Mouse (Mus musculus): Measurements from ENCODE around the gene Ppp1cc. TPM values are rescaled to one million over a fixed set of nuclear protein-coding genes. Genes with fewer than 3 reads are reported as not detected.
A peak's percentile ranks its signal among the peaks of the same experiment; 100 is the strongest.

The Ppp1cc gene
- polyA plus RNA-seq (2016; fragmentation: Nextera tagmentation; extraction: Ambion mirVana), result 373 and 383 TPM in 2 replicates

DNA sequence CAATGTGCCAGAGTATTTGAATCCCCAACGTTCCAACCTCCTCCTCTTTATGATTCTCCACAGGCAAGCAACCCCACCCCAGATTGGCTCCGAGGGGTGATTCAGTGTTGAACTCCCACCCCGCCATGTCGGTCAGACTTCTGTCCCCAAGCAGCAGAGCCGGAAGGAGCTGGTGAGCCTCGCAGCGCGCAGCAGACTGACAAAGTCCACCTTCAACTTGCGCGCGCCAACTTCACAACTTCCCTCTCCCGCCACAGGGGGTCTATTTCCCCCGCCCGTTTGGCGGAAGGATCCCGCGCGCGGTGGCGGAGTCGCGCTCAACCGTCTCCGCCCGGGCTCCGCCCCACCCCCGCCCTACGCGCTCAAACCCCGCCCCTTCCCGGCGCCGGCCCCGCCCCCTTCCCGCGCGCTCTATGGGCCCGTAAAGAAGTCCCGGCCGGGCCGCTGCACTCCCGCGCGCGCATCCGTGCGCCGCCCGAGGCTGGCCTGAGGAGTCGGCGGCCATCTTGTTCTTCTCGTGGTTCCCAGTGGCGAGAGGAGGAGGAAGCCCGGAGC, at the start of gene Ppp1cc:
TSS of gene Ppp1cc (plus strand) at position 452 of the 555 bp plus-strand sequence.
- 0 out of 2 replicates have a peak, but pooled peaks cover 6% of the 10 kb centered on the region for H3K27me3 ChIP-seq (ENCODE audit: low read depth, poor library complexity, severe bottlenecking)
- WGBS, result 1% methylated on average over 54 of the region's 54 CpGs
- no peaks in the 10 kb centered on the region for H3K9me3 ChIP-seq (replicated peaks)
- peak within 1 kb of the TSS; percentile 95 for H3K27ac ChIP-seq
- peak within 1 kb of the TSS; percentile 93 for H3K4me3 ChIP-seq
- H3K36me3 ChIP-seq, result peaks cover 38% of the 10 kb centered on the region
- H3K4me1 ChIP-seq, result peaks cover 63% of the 10 kb centered on the region
- peak; percentile 99 for DNase-seq (ENCODE audit: low spot score)

DNA sequence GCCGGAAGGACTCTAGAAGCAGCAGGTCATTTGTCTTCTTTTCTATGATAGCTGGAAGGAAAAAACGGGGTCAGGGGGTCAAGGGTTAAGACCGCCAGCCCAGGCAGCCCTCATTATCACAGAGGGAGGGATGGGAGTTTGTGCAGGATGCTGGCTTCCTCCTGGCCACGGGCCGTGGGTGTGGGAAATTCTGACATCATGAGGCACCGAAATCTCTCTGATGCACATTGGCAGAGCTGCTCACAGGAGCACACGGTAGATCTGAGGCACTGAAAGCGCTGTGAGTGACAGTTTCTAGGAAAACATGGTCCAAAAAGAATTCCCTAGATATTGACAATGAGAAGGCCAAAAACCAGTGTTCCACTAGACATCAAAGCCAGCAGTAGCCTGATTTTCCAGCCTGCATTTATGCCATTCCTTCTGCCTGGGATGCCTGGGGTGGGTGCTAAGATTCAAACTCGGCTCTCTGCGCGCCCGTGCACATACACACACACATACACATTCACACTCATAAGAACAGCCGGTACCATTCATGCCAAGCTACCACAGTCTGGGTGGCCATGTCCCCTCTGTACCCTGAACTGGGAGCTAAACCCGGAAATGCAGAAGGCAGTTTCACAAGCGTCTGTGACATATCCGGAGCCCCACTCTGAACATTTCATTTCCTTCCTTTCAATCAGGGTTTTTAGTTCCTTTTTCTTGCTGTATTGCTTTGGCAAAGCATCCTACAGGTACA, 48.6 kb upstream of the Ppp1cc start:
- H3K27ac ChIP-seq, result peak overlapping the region; percentile 50
- H3K9me3 ChIP-seq (replicated peaks), result no peaks in the 10 kb centered on the region
- no peaks in the 10 kb centered on the region for H3K36me3 ChIP-seq
- H3K27me3 ChIP-seq (ENCODE audit: low read depth, poor library complexity, severe bottlenecking), result peaks cover 7% of the 10 kb centered on the region; the same call in 1 of the 2 replicates
- no peak for DNase-seq (ENCODE audit: low spot score)
- H3K4me3 ChIP-seq, result peak overlapping the region; percentile 6; the same call in 1 of the 2 replicates
- peaks cover 23% of the 10 kb centered on the region for H3K4me1 ChIP-seq
- WGBS, result 49% methylated on average over 16 of the region's 16 CpGs

DNA sequence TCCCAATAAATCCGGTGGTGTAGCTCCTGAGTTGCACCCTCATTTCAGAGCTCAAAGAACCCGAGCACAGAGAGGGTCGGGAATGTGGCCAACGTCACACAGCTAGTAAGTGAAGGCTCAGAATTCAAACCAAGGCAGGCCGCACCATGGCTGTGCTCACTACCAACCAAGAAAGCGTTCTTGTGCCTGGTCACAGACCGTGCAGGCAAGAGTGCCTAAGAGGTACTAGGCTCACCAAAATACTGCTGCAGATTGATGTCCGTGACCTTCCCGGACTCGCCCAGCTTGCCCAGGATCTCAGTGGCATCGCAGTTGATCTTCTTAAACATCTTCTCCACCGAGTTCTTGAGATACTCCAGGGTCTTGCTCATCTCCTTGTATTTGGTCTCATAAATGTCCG, 47.5 kb upstream of the Ppp1cc start:
- 90% methylated on average over 13 of the region's 13 CpGs for WGBS

DNA sequence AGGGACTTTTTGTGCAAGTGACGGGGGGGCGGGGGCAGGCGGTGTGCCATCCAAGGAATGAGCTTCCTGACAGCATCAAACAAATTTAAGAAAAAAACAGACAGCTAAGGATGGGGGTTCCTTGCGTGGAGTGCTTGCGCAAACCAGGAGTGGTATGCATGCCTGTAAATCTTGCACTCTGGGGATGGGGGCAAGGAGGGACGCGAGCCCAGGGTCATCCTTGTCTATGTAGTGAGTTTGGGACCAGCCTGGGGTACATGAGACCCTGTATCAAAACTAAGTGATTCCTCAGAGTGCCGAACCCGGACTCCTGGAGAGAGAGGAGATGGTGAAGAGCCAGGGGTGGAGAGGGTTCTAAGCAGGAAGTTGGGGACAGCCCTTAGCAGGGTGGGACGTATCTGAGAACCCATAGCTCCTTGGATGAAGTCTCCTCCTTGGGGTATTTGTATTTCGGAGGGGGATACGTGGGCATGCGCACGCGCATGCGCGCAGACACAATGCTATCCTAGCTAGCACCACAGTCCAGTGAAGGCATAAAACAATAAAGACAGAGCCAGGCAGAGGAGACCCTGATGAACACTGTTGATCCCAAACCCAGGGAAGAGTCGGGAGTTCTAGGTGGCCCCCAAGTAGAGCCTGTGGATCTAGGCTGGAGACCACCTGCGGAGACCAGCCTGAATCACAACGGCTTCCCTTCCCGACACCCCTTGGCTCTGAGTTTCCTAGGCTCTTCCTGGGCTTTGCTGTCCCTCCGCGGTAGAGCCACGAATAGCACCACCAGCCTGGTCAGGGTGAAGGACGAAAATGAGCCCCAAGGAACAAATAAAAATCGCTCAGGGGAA, 46.8 kb upstream of the Ppp1cc start:
- no peak overlapping the region for H3K27ac ChIP-seq
- H3K4me3 ChIP-seq, result peak overlapping the region; percentile 12; the same call in 1 of the 2 replicates
- H3K9me3 ChIP-seq (replicated peaks), result no peaks in the 10 kb centered on the region
- WGBS, result 71% methylated on average over 26 of the region's 26 CpGs
- H3K4me1 ChIP-seq, result peaks cover 23% of the 10 kb centered on the region
- no peak for DNase-seq (ENCODE audit: low spot score)
- no peaks in the 10 kb centered on the region for H3K36me3 ChIP-seq
- peaks cover 7% of the 10 kb centered on the region; the same call in 1 of the 2 replicates for H3K27me3 ChIP-seq (ENCODE audit: low read depth, poor library complexity, severe bottlenecking)

More for the DNA sequence above, 47.5 kb upstream of the Ppp1cc start:
- Histone ChIP-seq H3K4me3 (no peak overlapping the region), H3K27ac (no peak overlapping the region), H3K36me3 (no peaks in the 10 kb centered on the region), H3K4me1 (peaks cover 23% of the 10 kb centered on the region), H3K9me3 (replicated peaks) (no peaks in the 10 kb centered on the region), H3K27me3 (ENCODE audit: low read depth, poor library complexity, severe bottlenecking) (peaks cover 7% of the 10 kb centered on the region; the same call in 1 of the 2 replicates)
- no peak for DNase-seq (ENCODE audit: low spot score)

DNA sequence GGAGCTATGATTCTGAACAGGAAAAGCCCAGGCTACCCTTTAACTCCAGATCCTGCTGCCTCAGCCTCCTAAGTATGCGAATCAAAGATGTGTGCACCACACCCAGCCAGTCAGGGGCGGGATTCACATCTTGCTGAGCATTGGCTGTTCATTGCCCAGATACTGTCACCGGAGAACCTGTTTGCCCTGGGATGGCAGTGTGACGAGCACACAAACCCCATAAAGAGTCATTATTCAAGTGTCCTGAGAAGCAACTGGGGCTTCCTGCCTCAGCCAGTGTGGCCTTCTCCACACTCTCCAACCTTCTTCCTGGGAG, 46.2 kb upstream of the Ppp1cc start:
- peaks cover 23% of the 10 kb centered on the region for H3K4me1 ChIP-seq
- peak overlapping the region; percentile 12; the same call in 1 of the 2 replicates for H3K4me3 ChIP-seq
- no peaks in the 10 kb centered on the region for H3K36me3 ChIP-seq
- H3K9me3 ChIP-seq (replicated peaks), result no peaks in the 10 kb centered on the region
- H3K27ac ChIP-seq, result no peak overlapping the region
- 52% methylated on average over 4 of the region's 4 CpGs for WGBS
- no peak for DNase-seq (ENCODE audit: low spot score)
- H3K27me3 ChIP-seq (ENCODE audit: low read depth, poor library complexity, severe bottlenecking), result peaks cover 7% of the 10 kb centered on the region; the same call in 1 of the 2 replicates

DNA sequence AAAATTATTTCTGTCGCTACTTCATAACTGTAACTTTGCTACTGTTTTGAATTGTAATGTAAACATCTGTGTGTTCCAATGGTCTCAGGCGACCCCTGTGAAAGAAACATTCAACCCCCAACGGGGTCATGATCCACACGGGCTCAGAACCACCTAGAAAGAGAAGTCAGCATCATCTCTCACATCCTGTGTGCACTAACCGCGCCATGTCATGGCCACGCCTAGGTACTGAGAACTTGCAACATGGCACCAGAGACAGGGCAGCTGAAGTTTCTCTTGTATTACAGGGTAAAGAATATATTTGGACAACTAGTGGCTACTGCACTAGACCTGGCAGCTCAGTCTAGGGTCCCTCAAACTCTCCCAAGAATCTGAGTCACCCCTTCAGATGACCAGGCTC, 44.6 kb upstream of the Ppp1cc start:
- H3K4me3 ChIP-seq, result no peak overlapping the region
- DNase-seq (ENCODE audit: low spot score), result no peak

DNA sequence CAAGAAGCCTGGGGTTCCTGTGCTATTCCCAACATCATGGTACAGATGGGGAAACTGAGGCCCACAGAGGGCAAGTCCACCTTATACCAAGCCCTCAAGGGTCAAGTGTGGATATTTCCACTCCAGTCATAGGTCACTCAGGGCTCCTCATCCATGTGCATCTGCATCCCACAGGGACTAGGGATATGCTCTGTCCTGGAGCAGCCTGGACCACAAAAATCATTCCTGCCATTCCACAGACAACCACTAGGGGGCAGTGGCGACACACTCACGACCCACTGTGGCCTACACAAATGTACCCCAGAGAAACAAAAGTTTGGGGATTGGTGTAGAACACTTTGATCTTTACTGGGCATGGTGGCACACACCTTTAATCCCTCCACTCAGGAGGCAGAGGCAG, 43.9 kb upstream of the Ppp1cc start:
- WGBS, result 4% methylated on average over 2 of the region's 2 CpGs

More for the DNA sequence above, 44.6 kb upstream of the Ppp1cc start:
- H3K27me3 ChIP-seq (ENCODE audit: low read depth, poor library complexity, severe bottlenecking), result peaks cover 7% of the 10 kb centered on the region; the same call in 1 of the 2 replicates
- WGBS, result 85% methylated on average over 7 of the region's 7 CpGs
- H3K9me3 ChIP-seq (replicated peaks), result no peaks in the 10 kb centered on the region
- H3K27ac ChIP-seq, result no peak overlapping the region
- H3K36me3 ChIP-seq, result no peaks in the 10 kb centered on the region
- H3K4me1 ChIP-seq, result peaks cover 18% of the 10 kb centered on the region

DNA sequence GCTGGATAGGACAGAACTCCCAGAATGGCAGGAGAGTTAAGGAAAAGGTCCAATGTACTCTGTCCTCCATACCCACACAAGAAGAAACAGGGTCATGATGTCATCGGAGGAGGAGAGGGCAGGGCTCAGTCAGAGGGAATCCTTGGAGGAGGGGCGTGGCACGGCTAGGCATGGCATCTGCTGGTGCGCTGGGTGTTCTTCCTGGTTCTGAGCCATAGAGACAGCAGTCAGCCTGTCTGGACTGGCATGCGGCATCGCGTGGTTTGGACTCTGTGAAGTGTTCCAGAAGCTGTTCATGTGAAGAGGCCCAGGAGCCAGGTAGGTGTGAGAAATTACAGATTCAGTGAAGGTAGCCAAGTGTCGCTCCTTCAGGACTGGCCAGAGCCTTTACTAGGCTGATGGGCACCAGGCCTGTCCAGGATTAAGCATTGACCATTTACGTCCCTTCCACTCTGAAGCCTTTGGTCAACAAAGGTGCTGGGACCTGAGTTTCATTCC, 42.8 kb upstream of the Ppp1cc start:
- H3K27me3 ChIP-seq (ENCODE audit: low read depth, poor library complexity, severe bottlenecking), result peaks cover 7% of the 10 kb centered on the region; the same call in 1 of the 2 replicates
- H3K9me3 ChIP-seq (replicated peaks), result no peaks in the 10 kb centered on the region
- 94% methylated on average over 9 of the region's 9 CpGs for WGBS
- H3K36me3 ChIP-seq, result no peaks in the 10 kb centered on the region
- H3K27ac ChIP-seq, result no peak overlapping the region
- no peak overlapping the region for H3K4me3 ChIP-seq
- DNase-seq (ENCODE audit: low spot score), result no peak
- H3K4me1 ChIP-seq, result 0 out of 2 replicates have a peak, but pooled peaks cover 8% of the 10 kb centered on the region

More for the DNA sequence above, 43.9 kb upstream of the Ppp1cc start:
- DNase-seq (ENCODE audit: low spot score), result peak; percentile 76
- Histone ChIP-seq H3K36me3 (no peaks in the 10 kb centered on the region), H3K9me3 (replicated peaks) (no peaks in the 10 kb centered on the region), H3K4me3 (no peak overlapping the region), H3K27ac (no peak overlapping the region), H3K27me3 (ENCODE audit: low read depth, poor library complexity, severe bottlenecking) (peaks cover 7% of the 10 kb centered on the region; the same call in 1 of the 2 replicates), H3K4me1 (peaks cover 15% of the 10 kb centered on the region)

DNA sequence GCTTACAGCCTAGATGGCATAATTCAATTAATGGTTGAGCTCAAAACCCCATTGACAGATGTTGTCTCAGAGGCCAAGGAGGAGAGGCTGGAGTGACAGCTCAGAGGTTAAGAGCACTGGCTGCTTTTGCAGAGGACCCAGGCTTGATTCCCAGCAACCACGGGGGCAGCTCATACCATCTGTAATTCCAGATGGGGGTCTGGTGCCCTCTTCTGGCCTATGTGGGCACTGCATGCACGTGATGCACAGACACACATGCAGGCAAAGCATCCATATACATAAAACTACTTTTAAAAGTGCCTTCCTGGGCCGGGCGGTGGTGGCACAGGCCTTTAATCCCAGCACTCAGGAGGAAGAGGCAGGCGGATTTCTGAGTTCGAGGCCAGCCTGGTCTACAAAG, 41.8 kb upstream of the Ppp1cc start:
- Histone ChIP-seq H3K27me3 (ENCODE audit: low read depth, poor library complexity, severe bottlenecking) (peaks cover 7% of the 10 kb centered on the region; the same call in 1 of the 2 replicates), H3K4me1 (0 out of 2 replicates have a peak, but pooled peaks cover 5% of the 10 kb centered on the region), H3K4me3 (no peak overlapping the region), H3K9me3 (replicated peaks) (no peaks in the 10 kb centered on the region), H3K36me3 (no peaks in the 10 kb centered on the region), H3K27ac (no peak overlapping the region)
- 79% methylated on average over 6 of the region's 6 CpGs for WGBS
- no peak for DNase-seq (ENCODE audit: low spot score)

DNA sequence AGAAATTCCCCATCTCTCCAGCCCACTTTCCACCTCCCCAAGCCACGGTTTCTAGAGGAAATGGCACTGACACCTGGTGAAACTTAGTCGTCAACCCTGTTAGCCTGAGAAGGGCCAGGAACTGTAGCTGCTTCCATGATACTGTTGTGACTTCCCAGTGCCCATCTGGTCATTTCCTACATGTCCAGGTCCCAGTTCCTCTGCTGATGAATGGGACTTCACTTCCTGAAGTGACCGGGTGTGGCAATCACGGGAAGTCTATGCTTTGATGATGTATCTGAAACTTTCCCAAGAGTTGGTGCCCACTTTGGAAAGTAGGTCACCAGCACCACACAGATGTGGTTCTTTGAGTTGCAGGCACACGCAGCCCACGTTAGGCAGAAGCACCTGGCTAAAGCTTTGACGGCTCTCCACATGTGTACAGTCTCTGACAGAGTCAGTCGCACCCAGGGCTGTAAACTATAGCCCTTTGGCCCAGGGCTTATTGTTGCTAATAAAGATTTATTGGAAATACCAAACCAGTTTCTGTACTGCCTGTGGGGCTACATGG, 32.8 kb upstream of the Ppp1cc start:
- Histone ChIP-seq H3K36me3 (no peaks in the 10 kb centered on the region), H3K4me3 (no peak overlapping the region), H3K27me3 (ENCODE audit: low read depth, poor library complexity, severe bottlenecking) (peaks cover 6% of the 10 kb centered on the region; the same call in 1 of the 2 replicates), H3K9me3 (replicated peaks) (no peaks in the 10 kb centered on the region), H3K4me1 (peaks cover 5% of the 10 kb centered on the region; the same call in 1 of the 2 replicates), H3K27ac (no peak overlapping the region)
- 79% methylated on average over 8 of the region's 8 CpGs for WGBS
- no peak for DNase-seq (ENCODE audit: low spot score)

DNA sequence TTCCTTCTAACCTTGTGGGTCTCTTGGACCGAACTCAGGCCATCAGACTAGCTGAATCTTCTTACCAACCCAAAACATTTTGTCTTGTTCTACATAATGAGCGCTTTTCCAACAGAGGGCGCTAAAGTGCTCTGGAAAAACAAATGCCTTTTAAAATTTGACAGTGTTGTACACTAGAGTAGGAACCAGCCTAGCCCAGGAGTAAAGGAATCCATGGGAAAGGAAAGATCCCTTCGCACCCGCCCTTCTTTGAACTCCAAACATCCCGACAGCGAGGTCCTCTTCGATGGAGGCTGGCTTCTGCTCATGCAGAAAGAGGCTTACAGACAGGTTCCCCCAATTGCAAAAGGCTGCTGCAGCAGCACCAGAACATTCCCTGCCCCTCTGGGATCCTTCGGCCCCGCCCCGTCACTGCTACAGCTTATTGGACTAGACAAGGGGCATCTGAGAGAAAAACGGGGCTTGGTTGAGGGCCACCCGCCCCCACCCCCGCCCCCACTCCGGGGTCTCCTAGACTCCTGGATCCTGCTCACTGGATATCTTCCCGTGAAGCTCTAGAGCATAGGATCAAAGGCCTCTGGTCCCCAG, 28.9 kb upstream of the Ppp1cc start:
- 38% methylated on average over 16 of the region's 16 CpGs for WGBS
- H3K27ac ChIP-seq, result no peak overlapping the region
- H3K36me3 ChIP-seq, result no peaks in the 10 kb centered on the region
- no peaks in the 10 kb centered on the region for H3K9me3 ChIP-seq (replicated peaks)
- 0 out of 2 replicates have a peak overlapping the region, but pooled peaks have one; percentile 9 for H3K4me3 ChIP-seq
- H3K4me1 ChIP-seq, result peaks cover 27% of the 10 kb centered on the region
- peak; percentile 62 for DNase-seq (ENCODE audit: low spot score)
- H3K27me3 ChIP-seq (ENCODE audit: low read depth, poor library complexity, severe bottlenecking), result peaks cover 16% of the 10 kb centered on the region

Data from limb, embryonic 10.5 days (tissue).